In the genomic region with DNA sequence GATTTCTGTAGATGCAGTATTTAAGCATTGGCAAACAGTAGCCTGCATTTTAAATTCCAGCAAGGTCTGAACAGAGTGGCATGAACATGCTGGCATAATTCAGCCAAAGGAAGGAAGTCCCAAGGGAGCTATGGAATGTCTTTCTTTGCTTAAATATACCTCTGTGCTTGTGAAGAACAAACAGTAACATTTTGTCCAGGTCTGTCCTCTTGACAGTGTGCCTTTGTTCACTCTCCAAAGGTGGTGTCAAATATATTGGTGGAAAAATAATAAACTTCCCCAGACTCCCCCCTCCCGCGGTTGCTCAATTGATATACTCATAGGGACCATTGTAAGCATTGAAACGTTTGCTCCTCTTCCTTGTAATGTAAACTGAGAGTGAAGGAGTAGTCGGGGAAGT, we compare ENCODE assay signal across 22 mouse cellular contexts.
DNase-seq lines count a peak whose midpoint lies in the region; ATAC-seq and TF ChIP-seq lines count a peak whose summit lies in the region.
"Had no signal": no experiment of that assay in that cellular context is flagged by ENCODE, and none has a peak within 500 bp of the region (broad histone marks: within the 10 kb centered on the region; RNA-seq: fewer than 3 reads in every experiment).

No protein-coding gene starts in this region.

- no peak for TF ChIP-seq CTCF in layer of hippocampus, adult 2 months (conservative IDR thresholded peaks at IDR 0.05)

- H3K36me3 ChIP-seq in heart, embryonic 12.5 days = peaks cover 13% of the 10 kb centered on the region; the same call in 1 of the 2 replicates
- H3K36me3 ChIP-seq in limb, embryonic 15.5 days = no peaks in the 10 kb centered on the region

- H3K9me3 ChIP-seq in heart, embryonic 12.5 days (replicated peaks) = no peaks in the 10 kb centered on the region
- H3K9me3 ChIP-seq in limb, embryonic 15.5 days = no peaks in the 10 kb centered on the region
- H3K9me3 ChIP-seq: forebrain, embryonic 13.5 days; hindbrain, embryonic 13.5 days had no signal

- peaks cover 30% of the 10 kb centered on the region for H3K4me1 ChIP-seq in heart, embryonic 12.5 days (replicated peaks)
- H3K4me1 ChIP-seq in limb, embryonic 15.5 days = peaks cover 8% of the 10 kb centered on the region; the same call in 1 of the 2 replicates

- DNase-seq in embryo, embryonic 10.5 days (ENCODE audit: low spot score) = peak; percentile 37
- no peak for DNase-seq in embryo, embryonic 10 days (ENCODE audit: low spot score)
- no peak for DNase-seq in heart, postnatal 10 days
- no peak for DNase-seq in layer of hippocampus, adult 2 months (ENCODE audit: low spot score in 2 of 2)
- no peak for DNase-seq in layer of hippocampus, adult 11-12 months (ENCODE audit: low spot score)
- DNase-seq in B cell, adult 2 months = no peak
- DNase-seq: adrenal gland, adult 8-10 months; cerebellum, adult 8-10 months; gastrocnemius, postnatal 36 days; kidney, adult 8-10 months; kidney, postnatal 25 days; layer of hippocampus, adult 9-11 months; liver; lung, postnatal 10 days had no signal

- H3K27me3 ChIP-seq in heart, embryonic 12.5 days (replicated peaks) = no peaks in the 10 kb centered on the region
- H3K27me3 ChIP-seq in limb, embryonic 15.5 days = no peaks in the 10 kb centered on the region
- H3K27me3 ChIP-seq: forebrain, embryonic 13.5 days; hindbrain, embryonic 13.5 days; Patski had no signal

- intact Hi-C loops in heart, postnatal 10 days (cut with DNase I) = no loop called here

- peak overlapping the region; percentile 86 for H3K27ac ChIP-seq in heart, embryonic 12.5 days (ENCODE audit: poor library complexity, severe bottlenecking)
- H3K27ac ChIP-seq in layer of hippocampus, adult 2 months = 0 out of 2 replicates have a peak overlapping the region, but pooled peaks have one; percentile 1
- peak overlapping the region; percentile 35; the same call in 1 of the 2 replicates for H3K27ac ChIP-seq in limb, embryonic 15.5 days
- H3K27ac ChIP-seq: forebrain, embryonic 13.5 days; hindbrain, embryonic 13.5 days had no signal

- H3K4me2 ChIP-seq in heart, embryonic 12.5 days = peak overlapping the region; percentile 67
- no peak overlapping the region for H3K4me2 ChIP-seq in limb, embryonic 15.5 days
- H3K4me2 ChIP-seq: forebrain, embryonic 13.5 days; hindbrain, embryonic 13.5 days had no signal

- H3K4me3 ChIP-seq in heart, embryonic 12.5 days = peak overlapping the region; percentile 57
- H3K4me3 ChIP-seq in layer of hippocampus, adult 2 months = peak overlapping the region; percentile 11; the same call in 1 of the 2 replicates
- H3K4me3 ChIP-seq in limb, embryonic 15.5 days = no peak overlapping the region
- H3K4me3 ChIP-seq: erythroblast, embryonic 14.5 days; forebrain, embryonic 13.5 days; hindbrain, embryonic 13.5 days had no signal

- no peak for ATAC-seq in heart, embryonic 12.5 days (ENCODE audit: insufficient number of reproducible peaks, low FRiP score)
- no peak for ATAC-seq in limb, embryonic 15.5 days (ENCODE audit: insufficient number of reproducible peaks, low FRiP score, low TSS enrichment, low read depth)
- ATAC-seq: CD4-positive, CD25-positive, alpha-beta regulatory T cell, adult 4 months; forebrain, embryonic 13.5 days; midbrain, embryonic 16.5 days; Patski had no signal

- WGBS in heart, embryonic 12.5 days = 39% methylated on average over 4 of the region's 4 CpGs
- WGBS in limb, embryonic 15.5 days = 39% methylated on average over 4 of the region's 4 CpGs

- H3K9ac ChIP-seq in heart, embryonic 12.5 days = peak overlapping the region; percentile 90
- no peak overlapping the region for H3K9ac ChIP-seq in limb, embryonic 15.5 days
- H3K9ac ChIP-seq: forebrain, embryonic 13.5 days; hindbrain, embryonic 13.5 days had no signal

Comparison
In these comparisons a context has a peak if more than half of its experiments do, and no peak if none do; other contexts are left out.
1. H3K27ac ChIP-seq: peak in every context shown above with its lines; median percentile 86 in heart, embryonic 12.5 days; 35 in limb, embryonic 15.5 days; 1 in layer of hippocampus, adult 2 months.